Mouse (Mus musculus): ENCODE data around the gene Cdk19.
"Not testable (repeated sequence)": the region's sequence is repeated elsewhere in the genome, so short reads cannot be mapped to it uniquely, and the experiment has no call there.

The Cdk19 gene

DNA sequence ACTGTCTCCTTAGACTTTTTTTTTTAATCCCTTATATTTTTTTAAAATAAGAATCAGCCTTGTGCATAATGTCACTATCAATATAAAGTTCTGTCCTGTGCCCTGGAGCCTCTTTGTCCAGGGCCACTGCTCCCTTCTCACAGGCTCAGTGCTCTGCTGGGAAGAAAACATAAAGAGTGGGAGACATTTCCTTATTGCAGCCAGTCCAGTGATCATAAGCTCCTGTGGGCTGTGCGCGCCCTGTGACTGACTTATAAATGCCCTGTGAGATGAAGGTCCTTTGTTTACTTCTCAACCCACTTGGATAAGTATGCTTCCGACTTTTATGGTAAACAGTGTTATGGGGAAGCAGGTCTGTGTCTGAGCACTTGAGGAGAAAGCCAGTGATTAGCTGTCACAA, 142.2 kb downstream of the Cdk19 start:
- DNase-seq (ENCODE audit: low spot score in 2 of 2), result no peak

DNA sequence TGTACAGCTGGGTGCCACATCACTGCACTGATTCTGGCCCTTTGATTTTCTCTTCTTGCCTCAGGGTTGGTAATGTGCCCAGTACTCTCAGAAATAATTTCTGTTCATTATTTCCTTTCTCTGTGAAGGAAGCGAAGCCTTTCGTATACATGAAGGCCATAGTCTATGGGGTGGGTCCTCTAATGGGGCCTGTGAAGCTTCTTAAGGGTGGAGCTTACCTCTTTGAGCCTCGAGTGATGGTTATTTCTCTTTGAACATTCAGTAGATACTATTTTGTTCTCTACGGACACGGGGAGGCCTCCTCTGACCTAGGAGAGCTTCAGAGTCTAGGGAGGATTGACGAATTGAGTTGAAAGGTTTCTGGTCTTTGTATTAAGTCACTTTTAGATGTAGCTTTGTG, 142.9 kb downstream of the Cdk19 start:
- DNase-seq (ENCODE audit: low spot score in 2 of 2), result no peak

DNA sequence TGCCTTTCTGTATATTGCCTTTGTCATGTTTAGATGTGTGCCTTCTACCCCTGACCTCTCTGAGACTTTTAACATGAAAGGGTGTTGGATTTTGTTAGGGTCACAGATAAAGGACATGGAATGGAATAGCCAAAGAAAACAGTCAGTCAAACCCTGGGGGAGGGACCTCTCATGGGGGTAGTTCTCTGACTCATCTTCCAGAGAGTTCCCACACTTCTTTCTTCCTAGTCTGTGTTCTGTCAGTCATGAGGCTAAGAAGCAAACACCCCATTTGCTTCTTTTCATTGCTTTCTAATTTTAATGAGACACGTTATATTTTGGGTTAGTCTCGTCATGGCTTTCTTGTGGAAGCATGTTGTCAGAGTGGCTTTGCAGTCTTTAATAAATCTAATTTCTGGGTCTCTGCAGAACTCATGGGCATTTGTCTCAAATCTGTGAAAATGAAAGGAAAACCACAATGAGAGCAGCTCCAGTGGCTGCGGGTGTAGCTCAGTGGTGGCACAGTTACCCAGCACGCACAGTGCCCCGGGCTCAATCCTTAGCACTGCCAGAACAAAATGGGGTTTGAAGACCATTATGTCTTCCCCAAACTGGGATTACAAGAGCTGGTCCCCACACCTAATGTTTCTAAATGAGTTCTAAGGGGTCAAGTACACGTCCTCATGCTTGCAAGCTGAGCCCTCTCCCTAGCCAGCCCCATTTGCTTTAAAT, 149.9 kb downstream of the Cdk19 start:
- no peak for DNase-seq (ENCODE audit: low spot score in 2 of 2)

DNA sequence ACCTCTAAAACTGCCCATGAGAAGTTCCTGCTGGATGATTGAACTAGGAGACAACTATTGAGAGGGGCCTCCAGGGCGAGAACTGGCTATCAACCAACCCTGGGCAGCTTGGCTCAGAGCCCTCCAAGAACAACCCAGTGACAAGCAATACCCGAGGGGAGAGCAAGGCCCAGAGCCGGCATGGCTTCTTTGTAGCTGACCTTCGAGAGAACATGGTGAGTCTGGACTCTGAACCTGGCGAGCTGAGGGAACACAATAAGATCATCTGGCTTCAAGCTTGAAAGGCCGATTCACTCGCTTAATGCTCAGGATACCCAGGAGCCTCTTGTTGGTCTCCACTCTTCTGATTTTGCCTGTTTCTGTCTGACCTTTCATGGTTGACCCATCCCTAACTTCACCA, 151.8 kb downstream of the Cdk19 start:
- DNase-seq (ENCODE audit: low spot score in 2 of 2), result no peak

DNA sequence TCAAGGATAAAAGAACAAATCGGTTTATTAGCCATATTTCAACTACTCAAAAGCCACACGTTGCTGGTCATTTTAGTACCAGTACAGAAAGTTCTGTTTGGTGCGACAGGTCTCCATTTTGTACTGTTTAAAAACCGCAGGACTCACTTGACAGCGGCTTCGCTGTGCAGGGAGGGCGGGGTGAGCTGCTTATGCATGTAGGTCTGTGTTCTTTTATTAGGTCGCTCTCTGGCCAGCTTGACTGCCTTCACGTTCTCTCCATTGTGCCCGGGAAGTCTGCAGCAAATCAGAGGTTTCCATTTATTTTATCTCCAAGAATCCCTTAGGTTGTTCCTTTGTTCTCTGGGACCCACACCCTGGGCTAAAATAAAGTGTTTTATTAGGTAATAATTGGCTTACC, 152.4 kb downstream of the Cdk19 start:
- no peak for DNase-seq (ENCODE audit: low spot score in 2 of 2)

DNA sequence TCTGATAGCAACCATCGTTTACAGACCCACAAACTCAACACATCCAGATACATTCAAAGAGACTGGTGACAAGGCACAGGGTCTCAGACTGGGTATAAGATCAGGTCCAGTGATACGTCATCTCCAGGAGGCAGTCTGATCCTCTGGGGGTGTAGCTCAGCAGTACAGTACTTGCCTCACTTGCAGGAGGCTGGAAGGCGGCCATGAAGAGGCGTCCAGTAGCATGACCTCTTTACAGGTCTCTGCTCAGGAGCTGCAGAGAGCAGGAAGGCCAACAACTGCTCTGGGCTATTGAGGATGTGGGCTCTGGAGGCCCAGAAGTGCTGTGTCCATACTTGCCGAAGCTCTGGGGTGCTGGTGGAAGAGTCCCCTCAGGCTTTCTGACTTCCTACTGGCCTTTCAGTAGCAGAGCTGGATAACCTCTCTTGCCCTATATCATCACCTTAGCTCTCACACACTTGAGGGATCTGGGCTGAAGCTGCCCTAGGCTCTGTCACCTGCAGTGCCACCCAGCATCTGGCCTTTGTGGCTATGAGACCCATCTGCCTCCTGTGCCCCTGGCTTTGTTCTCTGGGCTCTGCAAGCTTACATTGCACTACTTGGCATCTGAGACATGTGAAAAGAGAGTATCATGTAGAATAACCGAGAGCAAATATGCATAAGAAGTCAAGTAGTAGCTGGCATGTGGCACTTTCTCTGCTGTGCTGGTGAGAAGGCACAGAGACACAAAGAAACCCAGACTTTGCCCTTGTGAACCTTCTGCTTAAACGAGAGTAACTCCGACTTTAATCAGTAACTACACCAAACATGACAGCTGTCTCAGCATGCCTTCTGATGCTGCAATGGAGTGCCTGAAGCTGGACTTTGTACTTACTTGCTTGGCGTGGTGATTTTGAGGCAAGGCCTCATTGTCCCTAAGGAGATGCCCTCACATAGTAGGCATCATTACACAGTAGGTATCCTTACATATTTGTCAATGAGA, 155.1 kb downstream of the Cdk19 start:
- no peak for DNase-seq (ENCODE audit: low spot score in 2 of 2)

DNA sequence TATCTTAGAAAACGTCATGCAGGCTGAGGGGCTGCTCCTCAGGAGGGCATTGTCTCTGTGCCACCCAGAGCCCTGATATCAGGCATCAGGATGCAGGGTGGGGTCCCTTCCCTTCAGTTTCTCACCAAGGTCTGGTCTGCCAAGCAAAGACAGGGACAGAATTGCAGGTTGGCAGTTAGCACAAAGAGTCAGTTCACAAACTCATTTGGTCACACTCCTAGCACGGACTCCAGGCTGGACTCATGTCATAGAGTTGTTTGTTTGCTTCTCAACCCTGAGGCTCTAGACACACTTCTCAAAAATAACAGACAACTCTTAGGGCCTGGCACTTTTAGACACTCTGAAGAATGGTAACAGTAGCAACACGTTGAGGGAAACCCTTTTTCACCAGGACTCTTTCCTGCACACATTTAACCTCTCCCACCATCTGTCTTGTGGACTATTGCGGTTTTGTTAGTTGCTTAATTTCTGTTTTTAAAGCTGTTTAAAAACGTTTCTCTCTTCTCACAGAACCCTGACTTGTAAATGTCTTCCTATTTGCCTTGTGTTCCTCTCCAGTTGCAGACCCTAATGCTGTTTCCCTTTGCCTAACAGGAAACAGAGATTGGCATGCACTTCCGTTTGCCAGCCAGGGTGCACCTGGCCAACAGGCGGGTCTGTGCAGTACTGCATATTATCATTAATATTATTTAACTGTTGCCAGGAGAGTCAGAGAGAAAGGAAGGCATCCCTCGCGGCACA, 158.1 kb downstream of the Cdk19 start:
- DNase-seq (ENCODE audit: low spot score in 2 of 2), result no peak

DNA sequence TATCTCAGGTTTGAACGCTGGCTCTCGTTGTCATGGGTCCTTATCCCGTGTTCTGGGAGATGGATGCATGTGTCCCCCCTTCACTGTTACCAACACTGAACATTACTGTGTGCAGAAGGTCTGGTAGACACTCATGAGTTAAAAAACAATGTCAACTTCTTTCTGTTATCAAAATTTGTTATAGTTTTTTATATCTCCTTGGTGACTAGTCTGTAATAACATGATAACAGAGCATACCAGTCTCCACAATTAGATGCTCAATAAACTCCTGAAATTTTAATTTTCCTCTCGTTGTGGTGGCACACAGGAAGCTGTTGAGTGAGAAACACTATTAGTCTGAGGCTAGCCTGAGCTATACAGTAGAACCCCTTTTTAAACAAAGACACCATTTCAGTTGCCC, 159.1 kb downstream of the Cdk19 start:
- no peak for DNase-seq (ENCODE audit: low spot score in 2 of 2)

DNA sequence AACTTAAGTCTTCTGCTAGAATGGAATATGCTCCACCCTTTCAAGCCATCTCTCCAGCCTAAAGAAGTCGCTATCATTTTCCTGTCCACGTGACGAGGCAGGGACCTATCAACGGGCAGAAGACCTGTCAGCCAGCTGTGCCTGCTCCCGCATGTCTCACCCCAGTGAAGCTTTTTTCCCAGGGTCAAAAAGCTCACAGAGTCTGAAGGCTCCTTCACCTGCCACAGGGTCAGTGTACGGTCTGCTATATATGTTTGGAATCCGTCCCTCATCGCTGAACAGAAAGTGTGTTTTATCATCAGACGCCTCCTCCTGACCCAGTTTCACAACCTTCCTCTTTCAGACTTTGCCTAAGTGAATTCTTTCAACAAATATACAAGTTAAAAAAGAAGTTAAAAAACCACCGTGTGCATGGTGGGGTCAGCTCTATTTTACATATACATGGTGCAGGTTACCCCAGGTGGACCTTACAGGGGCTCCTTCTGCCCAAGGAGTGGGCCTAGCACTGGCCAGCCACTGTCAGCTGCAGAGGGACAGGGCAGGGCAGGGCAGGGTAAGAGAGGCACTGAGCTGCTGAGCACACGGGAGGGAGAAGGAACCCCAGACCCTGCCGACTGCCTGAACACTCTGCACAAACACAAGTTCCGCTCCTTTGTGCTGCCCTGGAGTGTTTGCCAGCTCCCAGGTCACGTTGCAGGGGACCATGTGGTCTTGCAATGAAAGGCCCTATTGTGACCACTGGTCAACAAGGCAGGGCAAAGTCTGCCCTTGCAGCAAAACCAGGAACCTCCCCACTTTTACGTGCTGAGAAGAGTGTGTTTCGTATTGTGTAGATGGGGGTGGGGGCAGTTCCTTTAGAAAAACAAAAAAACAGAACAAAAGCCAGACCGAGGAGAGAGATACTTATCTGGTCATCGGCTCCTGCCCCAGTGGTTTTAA, 160.2 kb downstream of the Cdk19 start:
- peak; percentile 78 to 87 for DNase-seq (ENCODE audit: low spot score in 2 of 2)

DNA sequence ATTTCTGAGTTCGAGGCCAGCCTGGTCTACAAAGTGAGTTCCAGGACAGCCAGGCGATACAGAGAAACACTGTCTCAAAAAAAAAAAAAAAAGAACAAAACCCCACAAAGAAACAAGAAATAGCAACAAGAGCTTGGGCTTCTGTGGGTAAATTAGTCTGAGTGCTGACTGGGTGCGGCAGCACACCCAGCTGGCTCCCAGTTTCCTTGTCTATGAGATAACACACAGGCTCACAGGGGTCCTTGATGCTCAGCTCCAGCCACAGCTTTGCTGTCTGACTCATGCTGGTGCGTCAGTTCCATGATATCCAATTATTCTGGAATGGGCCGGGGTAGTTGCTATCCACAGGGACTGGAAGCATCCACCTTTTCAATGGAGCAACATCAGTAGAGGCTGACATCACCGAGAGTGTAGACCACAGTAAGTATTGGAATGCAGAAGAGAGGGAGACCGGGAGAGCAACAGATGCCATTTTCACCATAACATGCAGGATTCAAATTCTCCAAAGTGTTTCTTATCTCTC, 161.4 kb downstream of the Cdk19 start:
- DNase-seq (ENCODE audit: low spot score in 2 of 2), result no peak

DNA sequence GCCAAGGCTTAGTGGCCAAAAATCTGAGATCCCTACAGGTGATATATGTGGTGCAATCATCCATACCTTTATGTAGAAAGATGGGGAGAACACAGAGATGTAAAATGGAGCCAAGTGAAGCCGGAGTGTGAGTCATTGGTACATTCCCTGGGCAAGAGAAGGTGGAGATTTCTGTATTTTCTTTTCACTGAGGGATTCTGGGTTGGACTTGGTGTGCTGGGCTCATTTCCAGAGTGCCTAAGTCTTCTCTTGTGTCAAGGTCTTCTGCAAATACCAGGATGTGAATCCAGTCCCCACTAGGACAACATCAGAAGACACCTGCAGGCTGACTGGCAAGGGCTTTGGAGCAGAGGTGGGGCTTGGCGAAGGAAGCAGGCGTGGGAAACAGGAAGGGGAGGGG, 163.4 kb downstream of the Cdk19 start:
- no peak for DNase-seq (ENCODE audit: low spot score in 2 of 2)

DNA sequence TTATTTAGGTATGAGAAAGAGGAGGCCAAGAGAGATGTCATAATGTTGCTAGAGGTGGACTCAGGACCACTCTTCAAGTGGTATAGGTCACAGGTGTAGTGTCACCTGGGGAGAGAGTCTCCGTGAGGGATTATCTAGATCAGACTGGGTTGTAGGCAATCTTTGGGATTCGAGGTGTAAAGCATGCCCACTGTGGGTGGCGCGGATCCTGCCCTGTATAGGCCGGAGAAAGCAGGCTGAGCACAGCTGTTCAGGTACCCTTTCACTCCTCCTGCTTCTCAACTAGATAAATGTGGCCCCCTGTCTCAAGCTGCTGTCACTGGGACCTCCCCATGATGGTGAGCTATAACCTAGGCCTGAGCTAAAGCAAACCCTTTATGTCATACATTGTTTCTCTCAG, 171.0 kb downstream of the Cdk19 start:
- DNase-seq (ENCODE audit: low spot score in 2 of 2), result no peak

DNA sequence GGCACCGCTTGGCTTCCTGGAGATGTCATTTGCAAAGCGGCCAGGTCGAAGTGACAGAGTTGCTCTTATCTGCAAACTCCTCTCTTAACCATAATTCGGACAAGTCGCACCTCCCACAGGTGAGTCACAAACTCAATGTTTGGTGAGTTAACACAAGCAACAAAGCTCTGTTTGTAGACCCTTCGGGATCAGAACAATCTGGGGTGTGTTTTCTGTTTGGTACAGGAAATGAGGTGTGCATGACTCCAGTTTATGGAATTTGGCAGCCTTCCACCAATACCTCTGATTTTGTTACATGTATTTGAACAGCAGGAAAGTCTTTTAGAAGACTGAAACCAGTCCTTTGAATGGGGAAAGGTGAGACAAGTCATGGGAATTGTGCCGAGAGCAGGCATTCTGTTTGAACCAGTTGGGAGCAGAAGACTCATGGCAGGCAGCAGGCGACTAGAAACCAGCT, 171.9 kb downstream of the Cdk19 start:
- DNase-seq (ENCODE audit: low spot score in 2 of 2), result no peak

DNA sequence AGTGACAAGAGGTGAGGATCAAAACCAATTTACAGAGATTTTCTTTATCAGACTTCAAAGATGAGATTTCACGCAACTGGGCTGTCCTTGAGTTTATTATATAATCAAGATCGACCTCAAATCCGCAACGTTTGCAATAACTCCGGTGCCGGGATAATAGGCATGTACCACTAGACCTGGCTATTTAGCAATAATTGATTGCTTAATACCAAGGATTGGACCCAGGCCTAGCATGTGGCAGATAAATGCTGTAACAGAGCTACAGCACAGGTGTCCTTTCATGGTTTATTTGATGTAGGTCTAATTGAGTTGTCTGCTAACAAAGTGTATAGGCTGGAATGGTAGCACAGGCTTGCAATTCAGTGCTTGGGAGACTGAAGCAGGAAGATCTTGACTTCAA, 172.8 kb downstream of the Cdk19 start:
- no peak for DNase-seq (ENCODE audit: low spot score in 2 of 2)

DNA sequence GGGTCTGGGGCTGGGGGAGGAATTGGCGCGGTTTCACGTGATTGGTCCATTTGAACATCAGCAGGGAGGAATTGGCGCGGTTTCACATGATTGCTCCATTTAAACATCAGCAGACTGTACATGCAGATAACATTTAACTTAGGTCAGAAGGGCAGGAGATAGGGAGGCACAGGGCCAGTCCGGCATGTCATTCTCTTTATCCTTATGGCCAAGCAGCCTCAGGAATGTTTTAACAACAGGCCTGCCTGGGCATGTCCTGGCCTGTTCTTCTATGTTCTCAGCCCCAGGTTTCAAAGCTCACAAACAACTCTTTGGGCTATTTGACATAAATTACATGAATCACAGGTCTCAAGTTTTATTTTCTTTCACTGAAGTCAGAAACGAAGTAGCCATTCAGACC, 173.6 kb downstream of the Cdk19 start:
- DNase-seq (ENCODE audit: low spot score in 2 of 2), result not testable (repeated sequence)

DNA sequence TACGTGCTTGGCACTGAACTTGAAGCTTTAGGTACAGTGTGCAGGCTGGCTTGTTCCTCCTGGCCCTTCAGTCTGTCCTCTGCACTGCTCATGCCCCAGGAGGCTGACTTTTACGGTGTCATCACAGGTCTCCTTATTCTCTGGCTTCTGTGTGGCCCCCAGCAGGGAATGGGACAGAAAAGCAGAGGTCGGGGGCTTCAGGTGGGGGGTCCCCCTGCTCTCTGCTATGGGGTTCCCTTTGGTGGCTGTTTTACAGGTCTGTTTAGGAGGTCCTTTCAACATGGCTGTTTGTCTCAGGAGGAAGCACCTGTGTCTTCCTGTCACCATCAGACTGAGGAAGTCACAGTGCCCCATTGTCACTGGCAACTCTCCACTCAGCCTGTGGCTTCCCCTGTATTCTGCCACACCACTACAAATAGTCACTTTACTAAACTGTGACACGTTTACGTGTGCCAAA, 175.9 kb downstream of the Cdk19 start:
- no peak for DNase-seq (ENCODE audit: low spot score in 2 of 2)

DNA sequence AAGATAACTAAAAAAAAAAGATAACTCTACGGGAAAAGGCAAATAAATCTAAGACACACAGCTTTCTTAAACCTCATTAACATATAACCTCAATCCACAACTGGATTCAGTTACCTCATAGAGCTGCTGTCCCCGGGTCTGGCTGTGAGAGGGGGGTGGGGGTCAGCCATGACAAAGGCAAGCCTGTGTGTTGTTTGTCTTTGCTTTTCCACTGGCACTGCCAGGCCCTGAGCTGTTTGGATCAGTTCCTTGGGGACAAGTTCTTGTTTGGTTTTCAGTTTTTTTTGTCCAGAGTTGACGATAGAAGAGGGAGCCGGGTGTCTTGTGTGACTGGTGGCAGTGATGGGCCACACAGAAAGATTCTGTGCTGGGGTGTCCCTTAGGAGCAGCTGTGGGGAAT, 177.1 kb downstream of the Cdk19 start:
- DNase-seq (ENCODE audit: low spot score in 2 of 2), result peak; percentile 69 to 70

DNA sequence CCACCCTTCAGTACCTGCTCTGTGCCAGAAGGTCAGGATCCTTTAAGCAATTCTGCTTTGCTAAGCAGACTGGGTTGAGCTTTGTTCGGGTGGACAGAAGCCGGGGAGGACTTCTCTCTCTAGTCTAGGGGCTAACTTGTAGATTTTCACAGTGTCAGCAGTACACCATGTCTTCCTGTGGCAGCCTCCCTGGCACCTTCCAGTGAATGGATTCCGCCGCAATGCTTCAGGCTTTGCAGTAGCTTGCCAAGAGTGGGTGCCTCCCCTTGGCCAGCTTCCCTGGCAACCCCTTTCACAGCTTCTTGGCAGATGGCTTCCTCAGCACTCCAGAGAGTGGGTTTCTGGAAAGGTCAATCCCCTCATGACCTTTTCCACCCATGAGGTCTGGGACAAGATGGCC, 180.2 kb downstream of the Cdk19 start:
- peak in 1 of 2 experiments; percentile 68 for DNase-seq (ENCODE audit: low spot score in 2 of 2)

DNA sequence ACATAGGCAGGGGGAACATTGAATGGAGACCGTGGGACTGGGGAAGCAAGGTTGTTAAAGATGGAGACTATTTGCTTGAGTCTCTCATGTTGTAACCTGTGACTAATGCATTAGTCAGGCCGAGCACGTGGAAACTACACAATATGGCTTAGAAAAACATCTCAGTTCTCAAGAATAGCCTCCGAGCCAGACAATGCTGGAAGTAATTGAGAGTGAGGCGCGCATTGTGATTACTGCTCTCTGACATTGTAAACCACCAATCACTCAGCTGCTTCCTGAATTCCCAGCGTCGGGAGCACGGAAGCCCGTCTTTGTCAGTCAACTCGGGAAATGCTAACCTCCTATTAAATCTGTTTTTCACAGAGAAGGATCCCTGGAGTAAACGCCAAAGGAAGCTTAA, 182.2 kb downstream of the Cdk19 start:
- no peak for DNase-seq (ENCODE audit: low spot score in 2 of 2)

DNA sequence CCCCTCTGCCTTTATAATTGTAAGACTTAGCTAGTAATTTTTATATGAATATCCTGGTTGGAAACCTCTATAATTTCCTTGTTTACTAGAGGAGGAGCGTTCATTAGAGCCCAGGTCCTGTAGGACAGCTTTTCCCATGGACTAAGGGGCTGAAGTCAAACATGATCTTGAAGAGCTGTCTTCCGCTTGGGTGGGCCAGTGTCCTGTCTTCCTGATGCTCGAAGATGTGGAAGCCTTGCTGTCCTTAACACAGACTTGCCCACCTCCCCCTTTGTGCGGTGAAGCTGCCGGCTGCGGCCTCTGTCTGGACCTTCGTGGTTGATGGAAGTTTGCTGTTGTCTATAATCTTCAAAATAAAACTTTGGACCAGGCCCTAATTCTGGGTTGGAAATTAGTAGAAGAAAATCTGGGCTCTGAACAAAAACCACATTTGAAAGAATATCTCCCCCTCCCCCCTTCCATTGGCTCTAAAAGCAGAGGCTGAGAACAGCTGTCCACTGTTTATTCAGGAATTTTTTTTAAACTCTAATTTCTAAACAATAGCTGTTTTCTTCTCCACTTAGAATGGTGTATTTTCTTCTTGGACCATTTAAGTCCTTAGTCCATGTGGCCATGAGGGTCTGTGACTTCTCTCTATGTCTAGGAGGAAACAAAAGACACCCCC, 184.1 kb downstream of the Cdk19 start:
- no peak for DNase-seq (ENCODE audit: low spot score in 2 of 2)

Measured in left cerebral cortex, adult 9 months (tissue).